Mouse (Mus musculus) thymus, postnatal 25 days (tissue): ENCODE measurements around the gene Ppp1r12b.

Experiments
- DNase-seq: peaks from one replicate; pipeline ENCODE4 v3.0.0; 2022

Gene Ppp1r12b

DNA sequence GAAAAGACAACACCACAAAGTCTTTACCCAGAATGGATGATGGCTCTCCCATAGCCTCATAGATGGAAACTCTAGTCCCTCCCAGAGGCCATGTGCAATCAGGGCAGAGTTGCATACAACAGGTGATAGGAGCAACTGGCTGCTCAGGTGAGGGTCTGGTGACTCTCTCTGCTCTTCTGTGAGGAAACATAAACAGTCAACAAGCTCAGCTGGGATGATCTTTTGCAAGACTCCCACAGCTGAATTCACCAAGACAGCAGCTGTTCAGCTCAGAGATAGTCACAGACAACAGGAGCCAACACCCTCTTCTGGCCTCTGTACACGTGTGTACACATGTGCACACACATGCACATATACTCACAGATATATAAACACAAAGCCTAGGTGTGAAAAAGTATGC is 17.5 kb downstream of the Ppp1r12b start:
- DNase-seq, result no peak

GRCm38 (mm10) chr1:134936335-134936734 is 19.4 kb downstream of the Ppp1r12b start:
- DNase-seq, result no peak

DNA sequence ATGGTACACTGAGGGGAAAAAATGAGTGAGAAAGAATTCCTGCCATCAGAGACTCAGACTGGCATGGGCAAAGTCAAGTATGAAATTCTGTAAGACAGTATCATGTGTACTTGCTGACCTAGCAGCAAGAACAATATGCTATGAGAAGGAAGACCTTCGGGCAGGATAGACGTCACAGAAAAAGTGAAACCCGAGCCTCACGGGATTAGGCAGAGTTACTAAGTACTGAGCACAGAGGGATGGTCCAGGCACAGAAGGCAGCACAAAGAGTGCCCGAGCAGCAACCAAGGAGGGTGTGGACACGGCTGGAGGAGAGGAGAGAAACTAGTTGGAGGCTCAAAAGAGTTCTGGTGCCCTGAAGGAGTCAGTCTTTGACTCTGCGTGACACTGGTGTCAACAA is 23.3 kb downstream of the Ppp1r12b start:
- DNase-seq, result no peak

GRCm38 (mm10) chr1:134919010-134919409 is 36.7 kb downstream of the Ppp1r12b start:
- no peak for DNase-seq

DNA sequence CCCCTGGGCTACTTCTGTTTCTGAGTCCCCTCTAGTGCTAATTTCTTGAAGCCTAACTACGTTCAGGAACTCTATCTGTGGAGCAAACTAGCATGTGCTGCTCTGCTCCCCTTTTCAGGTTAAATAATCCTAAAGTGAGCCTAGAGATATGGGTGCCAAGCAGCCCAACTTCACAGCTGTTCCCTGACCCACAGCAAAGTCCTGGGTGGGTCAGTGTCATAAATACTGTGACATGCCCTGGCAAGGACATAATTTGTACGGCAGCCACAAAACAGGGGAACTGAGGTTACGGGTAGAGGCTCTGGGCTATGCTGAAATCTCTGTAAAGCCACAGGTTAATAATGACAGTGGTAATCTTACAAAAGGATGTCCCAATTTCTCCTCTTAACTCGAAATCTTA is 40.3 kb downstream of the Ppp1r12b start:
- DNase-seq, result no peak

- DNase-seq, result no peak
Measured at GRCm38 (mm10) chr1:134913535-134913934, 42.2 kb downstream of the Ppp1r12b start.

DNA sequence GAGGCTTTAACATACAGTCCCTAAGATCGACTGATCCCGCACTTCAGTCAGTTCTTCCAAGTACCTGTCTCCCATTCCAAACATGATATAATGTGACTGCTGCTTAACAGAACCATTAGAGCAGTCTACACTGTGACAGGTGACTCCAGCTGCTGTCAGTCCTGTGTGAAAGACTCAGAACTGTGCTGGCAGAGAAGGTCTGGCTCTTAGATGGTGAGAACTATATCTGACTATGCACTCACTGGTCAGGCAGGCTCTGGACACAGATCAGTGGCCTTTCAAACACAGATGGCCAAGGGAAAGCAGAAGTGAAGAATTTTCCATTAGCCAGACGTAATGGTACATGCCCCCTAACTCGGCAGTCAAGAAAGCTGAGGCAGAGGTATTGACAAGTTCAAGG is 43.9 kb downstream of the Ppp1r12b start:
- no peak for DNase-seq

- DNase-seq, result no peak
Measured at GRCm38 (mm10) chr1:134910037-134910436, 45.7 kb downstream of the Ppp1r12b start.

DNA sequence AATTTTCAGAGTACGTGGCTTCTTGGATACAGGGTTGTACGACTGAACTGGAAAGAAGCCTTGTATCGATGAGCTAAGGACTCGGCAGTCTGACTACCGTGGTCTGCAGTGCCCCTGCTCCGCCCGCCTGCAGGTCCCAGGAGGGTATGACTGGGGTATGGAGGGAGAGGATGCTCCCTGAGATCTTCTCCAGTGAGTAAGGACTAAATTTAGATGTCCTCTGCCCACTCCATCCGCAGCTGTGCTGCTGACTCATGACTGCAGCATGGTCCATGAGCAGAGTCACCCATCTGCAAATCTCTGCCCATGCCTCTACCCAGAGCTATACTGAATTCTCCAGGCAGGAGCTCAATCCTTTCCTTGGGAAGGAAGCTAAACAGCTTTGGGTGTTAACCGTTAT is 46.3 kb downstream of the Ppp1r12b start:
- DNase-seq, result no peak

GRCm38 (mm10) chr1:134902051-134902619 is 53.6 kb downstream of the Ppp1r12b start:
- no peak for DNase-seq

- no peak for DNase-seq
Measured at GRCm38 (mm10) chr1:134896008-134896407, 59.7 kb downstream of the Ppp1r12b start.

DNA sequence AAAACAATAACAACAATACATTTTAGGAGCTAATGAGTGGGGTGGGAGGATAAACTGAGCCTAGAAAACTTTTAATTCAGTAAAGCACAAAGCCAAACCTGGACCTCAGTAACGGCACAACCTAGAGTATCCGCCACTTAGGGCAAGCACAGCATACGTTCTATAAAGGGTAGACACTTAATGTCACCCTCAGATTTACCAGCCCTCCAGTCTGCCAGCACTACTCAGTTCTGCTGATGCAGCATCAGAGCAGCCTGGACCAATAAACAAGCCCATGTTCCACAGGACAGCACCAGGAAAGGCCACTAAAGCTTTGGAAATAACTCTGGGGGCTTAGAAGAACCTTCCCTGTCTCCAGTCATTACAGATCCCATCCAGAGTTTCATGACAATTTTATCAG is 60.9 kb downstream of the Ppp1r12b start:
- DNase-seq, result no peak

GRCm38 (mm10) chr1:134891916-134892315 is 63.8 kb downstream of the Ppp1r12b start:
- no peak for DNase-seq

DNA sequence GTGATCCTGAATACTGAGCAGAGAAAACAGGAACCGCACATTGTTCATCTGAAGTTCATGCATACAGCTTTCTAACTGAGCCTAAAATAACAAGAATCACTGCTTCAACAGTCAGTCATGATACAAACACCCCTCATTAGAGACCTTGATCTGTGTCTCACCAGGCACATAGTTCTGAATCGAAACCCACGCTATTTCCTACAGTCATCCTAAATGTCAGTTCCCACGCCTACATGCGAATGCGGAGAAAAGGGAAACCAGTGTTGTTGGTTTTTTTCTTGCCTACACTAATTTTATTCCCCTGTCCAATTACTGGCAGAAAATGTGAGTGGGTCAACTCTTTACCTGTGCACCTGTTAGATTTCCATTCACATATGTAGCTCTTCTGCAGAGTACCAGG is 66.1 kb downstream of the Ppp1r12b start:
- no peak for DNase-seq

DNA sequence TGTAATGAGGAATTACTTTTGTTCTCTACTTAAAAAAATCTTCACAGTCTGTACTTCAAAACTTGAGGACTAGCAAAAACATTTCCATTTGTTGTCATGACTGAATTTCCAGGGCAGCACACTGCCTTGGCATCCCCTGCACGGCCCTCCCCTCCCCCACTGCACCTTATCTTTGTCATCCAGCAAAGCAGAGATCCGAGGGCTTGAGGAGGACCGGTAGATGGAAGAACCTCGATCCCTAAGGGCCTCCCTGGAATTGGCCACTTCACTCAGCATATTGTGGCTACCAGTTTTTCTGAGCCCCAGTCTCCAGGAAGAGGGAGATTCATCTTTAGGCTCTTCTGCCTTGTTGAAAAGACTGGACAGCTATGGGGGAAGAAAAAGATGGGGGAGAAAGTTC is 79.9 kb downstream of the Ppp1r12b start:
- DNase-seq, result no peak

GRCm38 (mm10) chr1:134872678-134873077 is 83.1 kb downstream of the Ppp1r12b start:
- DNase-seq, result no peak

DNA sequence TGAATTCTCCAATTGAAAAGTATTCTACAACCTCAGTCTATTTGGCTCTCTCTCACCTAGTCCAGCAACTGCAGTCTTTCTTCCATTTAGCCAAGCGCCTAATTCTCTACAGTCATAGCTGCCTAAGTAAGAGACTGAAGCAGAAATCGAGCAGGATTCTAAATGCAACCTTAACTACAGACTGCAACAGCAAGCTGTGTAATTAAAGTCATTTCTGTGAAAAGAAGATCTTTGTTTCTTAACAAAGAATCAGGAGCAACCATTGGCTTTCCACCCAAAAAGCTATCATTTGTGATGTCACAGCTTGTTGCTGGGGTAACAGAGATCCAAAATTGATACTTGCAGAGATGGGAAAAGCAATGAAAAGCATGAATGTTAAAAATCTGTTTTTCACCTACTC is 89.3 kb downstream of the Ppp1r12b start:
- no peak for DNase-seq

GRCm38 (mm10) chr1:134865552-134865951 is 90.2 kb downstream of the Ppp1r12b start:
- DNase-seq, result peak; percentile 25

DNA sequence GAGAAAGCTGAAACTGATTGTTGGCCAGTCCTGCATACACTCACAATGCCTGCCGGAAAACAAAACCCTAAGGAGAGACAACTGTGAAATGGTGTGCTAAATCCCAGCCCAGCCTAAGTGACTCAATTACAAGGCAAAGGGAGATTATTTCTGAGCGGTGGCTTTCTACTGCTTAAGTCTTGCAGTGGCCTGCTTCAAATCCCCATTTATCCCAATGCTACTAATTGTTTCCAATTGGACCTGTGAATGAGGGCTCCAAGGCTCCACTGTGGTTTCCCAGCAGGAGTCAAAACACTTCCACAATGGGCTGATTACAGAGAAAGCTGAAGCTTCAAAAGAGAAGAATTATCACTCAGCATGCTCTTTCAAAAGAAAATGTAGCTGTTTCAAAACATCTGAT is 95.2 kb downstream of the Ppp1r12b start:
- no peak for DNase-seq

DNA sequence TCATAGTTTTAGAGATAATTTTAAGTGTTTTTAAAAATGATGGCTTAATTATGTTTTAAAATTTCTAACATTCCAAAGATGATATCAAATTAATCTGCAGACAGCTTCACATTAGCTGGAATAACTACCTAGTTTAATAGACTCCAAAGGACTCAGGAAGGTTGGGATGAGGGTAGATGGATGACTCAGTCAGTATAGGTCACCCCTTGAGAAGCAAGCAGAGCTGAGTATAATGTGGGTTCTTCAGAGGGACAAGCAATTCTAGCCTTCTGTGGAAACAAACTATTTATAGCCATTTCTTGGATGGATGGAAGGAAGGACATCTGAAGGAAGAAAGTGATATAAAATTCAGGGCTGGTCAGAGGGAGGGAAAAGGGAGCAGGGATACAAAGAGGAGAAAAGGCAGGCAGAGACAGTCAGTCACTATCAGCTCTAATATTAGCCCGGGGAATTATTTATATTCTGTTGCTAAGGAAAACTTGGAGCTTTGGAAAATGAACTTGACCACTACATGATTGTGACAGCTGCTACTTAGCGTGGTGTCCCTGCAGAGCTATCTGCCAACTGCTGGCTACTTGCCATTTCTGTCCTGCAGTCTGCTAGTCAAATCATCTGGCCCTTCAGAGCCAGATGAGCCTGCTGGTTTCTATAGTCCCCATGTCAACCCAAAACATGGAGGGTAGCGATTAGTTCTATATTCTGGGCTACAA is 97.2 kb downstream of the Ppp1r12b start:
- DNase-seq, result no peak

DNA sequence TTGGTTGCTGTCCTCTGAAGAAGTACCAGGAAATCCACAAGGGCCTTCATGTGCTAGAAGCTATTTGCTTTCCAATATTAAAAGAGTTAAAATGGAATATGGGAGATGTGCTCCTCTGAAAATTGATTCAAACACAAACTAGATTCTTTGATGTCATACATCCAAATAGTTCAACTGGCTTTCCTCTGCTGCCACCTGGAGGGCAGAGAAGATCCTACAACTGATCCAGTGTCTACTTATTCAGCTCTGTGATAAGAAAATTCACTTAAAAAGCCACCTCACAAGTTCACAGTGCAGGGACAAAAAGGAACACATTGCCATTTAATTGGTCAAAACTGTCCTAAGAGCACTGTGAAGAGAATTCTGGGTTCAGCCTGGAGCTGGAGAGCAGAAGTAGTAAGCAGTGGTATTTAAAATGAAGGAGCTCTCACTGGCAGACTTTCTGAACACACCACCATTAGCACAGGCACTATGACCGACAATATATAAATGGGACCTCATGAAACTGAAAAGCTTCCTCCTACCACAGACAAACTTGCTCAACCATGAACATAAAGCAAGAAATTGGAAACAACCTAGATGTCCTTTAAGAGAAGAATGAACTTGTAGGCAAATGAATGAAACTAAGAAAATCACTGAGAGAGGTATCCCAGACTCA is 101.3 kb downstream of the Ppp1r12b start:
- peak; percentile 77 for DNase-seq

- DNase-seq, result no peak
Measured at GRCm38 (mm10) chr1:134852797-134853196, 102.9 kb downstream of the Ppp1r12b start.

GRCm38 (mm10) chr1:134851211-134851610 is 104.5 kb downstream of the Ppp1r12b start:
- no peak for DNase-seq

GRCm38 (mm10) chr1:134850361-134850760 is 105.4 kb downstream of the Ppp1r12b start:
- DNase-seq, result no peak
